Mouse (Mus musculus): ENCODE results near the gene Bcl2.

GRCm38 (mm10) chr1:106567506-106567905 lies 146.6 kb downstream of the Bcl2 start:
- TF ChIP-seq HCFC1 (IDR thresholded peaks at IDR 0.05; ENCODE audit: borderline replicate concordance, insufficient read depth, low read length) (no peak), ZNF384 (IDR thresholded peaks at IDR 0.05; ENCODE audit: low read depth, low read length) (no peak), MAFK (IDR thresholded peaks at IDR 0.05; ENCODE audit: insufficient read depth, low read depth, low read length) (no peak)
